Mouse (Mus musculus) lung, embryonic 14.5 days (tissue): Measurements from ENCODE around the gene Upk1b. TPM values are rescaled to one million over a fixed set of nuclear protein-coding genes. Genes with fewer than 3 reads are reported as not detected.
"Not testable (repeated sequence)": the region's sequence is repeated elsewhere in the genome, so short reads cannot be mapped to it uniquely, and the experiment has no call there.

ENCODE experiments used
- ATAC-seq: fragments of 200-750 bp; cut with Nextera tagmentation; 2 replicates; pipeline ENCODE4 v1.8.0; 2017; ENCODE audit warnings: mild to moderate bottlenecking, moderate TSS enrichment, moderate library complexity; ENCODE audit not compliant: insufficient read depth
- DNase-seq: peaks from one replicate; pipeline ENCODE4 v3.0.0-alpha.2; 2015
- H3K27ac ChIP-seq: fragments of 300-500 bp; sonication (generic); 2 replicates; pipeline ENCODE4 v1.5.1; 2014; ENCODE audit warnings: low read depth, mild to moderate bottlenecking, moderate library complexity
- H3K27me3 ChIP-seq: fragments of 300-500 bp; sonication (generic); 2 replicates; pipeline ENCODE4 v1.6.1; 2014; ENCODE audit warnings: low read length, control low read depth; ENCODE audit not compliant: insufficient read depth
- H3K36me3 ChIP-seq: fragments of 300-500 bp; sonication (generic); 2 replicates; pipeline ENCODE4 v1.6.1; 2014; ENCODE audit warnings: control low read depth; ENCODE audit not compliant: insufficient read depth
- H3K4me1 ChIP-seq: fragments of 300-500 bp; sonication (generic); 2 replicates; pipeline ENCODE4 v1.6.1; 2014; ENCODE audit warnings: antibody characterized with exemption, control low read depth; ENCODE audit not compliant: insufficient read depth
- H3K4me2 ChIP-seq: fragments of 300-500 bp; sonication (generic); 2 replicates; pipeline ENCODE4 v1.6.1; 2014; ENCODE audit warnings: mild to moderate bottlenecking
- H3K4me3 ChIP-seq: fragments of 300-500 bp; sonication (generic); 2 replicates; pipeline ENCODE4 v1.5.1; 2014; ENCODE audit warnings: low read depth, low read length
- H3K9ac ChIP-seq: fragments of 300-500 bp; sonication (generic); 2 replicates; pipeline ENCODE4 v1.6.1; 2014
- H3K9me3 ChIP-seq: fragments of 300-500 bp; sonication (generic); 2 replicates; pipeline ENCODE4 v1.6.1; 2016; ENCODE audit warnings: low read depth, low read length, control low read depth
- CTCF ChIP-seq: IDR thresholded peaks from 2 replicates; pipeline ENCODE4 v1.5.1; 2016; ENCODE audit warnings: antibody characterized with exemption, low read depth
- WGBS: fragments of 180-500 bp; shearing (Covaris S2); extraction: QIAGEN DNeasy Blood & Tissue Kit; methylation state at CpG from one replicate; pipeline ENCODE4 v1.1.7; 2014; 5-methylcytosine and 5-hydroxymethylcytosine counted together
- polyA plus RNA-seq: library from polyadenylated mRNA; unstranded; fragments of >200 nt; fragmentation: Nextera tagmentation; extraction: Ambion mirVana; gene quantifications from 2 replicates; pipeline ENCODE4 v1.2.1, GENCODE M21; 2014

The Upk1b gene
- polyA plus RNA-seq = 15.4 and 16.8 TPM in 2 replicates

GRCm38 (mm10) chr16:38800091-38800490, at the start of gene Upk1b:
Gene Upk1b, minus strand, starts transcription at chr16:38800328.
- H3K4me2 ChIP-seq = peak within 1 kb of the TSS; percentile 43
- H3K27ac ChIP-seq = no peak within 1 kb of the TSS
- H3K4me3 ChIP-seq = no peak within 1 kb of the TSS
- TF ChIP-seq CTCF = no peak
- H3K9ac ChIP-seq = peak within 1 kb of the TSS; percentile 37; the same call in 1 of the 2 replicates
- ATAC-seq (peak; percentile 82), DNase-seq (peak; percentile 47)
- H3K36me3 ChIP-seq = no peaks in the 10 kb centered on the region
- H3K9me3 ChIP-seq = no peaks in the 10 kb centered on the region
- WGBS = 13% methylated on average over 10 of the region's 10 CpGs
- peaks cover 4% of the 10 kb centered on the region for H3K4me1 ChIP-seq
- no peaks in the 10 kb centered on the region for H3K27me3 ChIP-seq

GRCm38 (mm10) chr16:38828649-38829048, 28.5 kb upstream of the Upk1b start, which contains the start of gene 4930435E12Rik:
Gene 4930435E12Rik, minus strand, starts transcription at chr16:38828749.
- ATAC-seq = no peak
- 78% methylated on average over 3 of the region's 3 CpGs for WGBS

GRCm38 (mm10) chr16:38812521-38812920, 12.4 kb upstream of the Upk1b start:
- peak; percentile 85 for TF ChIP-seq CTCF
- H3K27ac ChIP-seq = no peak overlapping the region
- ATAC-seq (no peak), DNase-seq (peak; percentile 95)
- no peaks in the 10 kb centered on the region for H3K27me3 ChIP-seq
- H3K4me2 ChIP-seq = no peak overlapping the region
- no peak overlapping the region for H3K4me3 ChIP-seq
- H3K4me1 ChIP-seq = 0 out of 2 replicates have a peak, but pooled peaks cover 3% of the 10 kb centered on the region
- 31% methylated on average over 8 of the region's 8 CpGs for WGBS
- no peaks in the 10 kb centered on the region for H3K9me3 ChIP-seq
- no peaks in the 10 kb centered on the region for H3K36me3 ChIP-seq
- H3K9ac ChIP-seq = no peak overlapping the region

More at GRCm38 (mm10) chr16:38828649-38829048, 28.5 kb upstream of the Upk1b start, which contains the start of gene 4930435E12Rik:
- Histone ChIP-seq H3K9me3 (no peaks in the 10 kb centered on the region), H3K4me1 (no peaks in the 10 kb centered on the region), H3K27me3 (no peaks in the 10 kb centered on the region), H3K36me3 (no peaks in the 10 kb centered on the region), H3K4me3 (no peak within 1 kb of the TSS), H3K27ac (no peak within 1 kb of the TSS), H3K9ac (no peak within 1 kb of the TSS), H3K4me2 (no peak within 1 kb of the TSS)
- no peak for DNase-seq
- no peak for TF ChIP-seq CTCF

GRCm38 (mm10) chr16:38810196-38810595, 10.1 kb upstream of the Upk1b start:
- no peaks in the 10 kb centered on the region for H3K9me3 ChIP-seq
- no peaks in the 10 kb centered on the region for H3K4me1 ChIP-seq
- no peaks in the 10 kb centered on the region for H3K27me3 ChIP-seq
- no peaks in the 10 kb centered on the region for H3K36me3 ChIP-seq
- ATAC-seq (peak; percentile 26; the same call in 1 of the 2 replicates), DNase-seq (peak; percentile 15)
- WGBS = 48% methylated on average over 5 of the region's 5 CpGs
- no peak overlapping the region for H3K4me2 ChIP-seq
- no peak overlapping the region for H3K4me3 ChIP-seq
- H3K27ac ChIP-seq = no peak overlapping the region
- no peak for TF ChIP-seq CTCF
- no peak overlapping the region for H3K9ac ChIP-seq

- not testable (repeated sequence) for DNase-seq, H3K27me3 ChIP-seq, H3K4me3 ChIP-seq, ATAC-seq, H3K27ac ChIP-seq, H3K9me3 ChIP-seq, H3K4me2 ChIP-seq, H3K36me3 ChIP-seq, H3K4me1 ChIP-seq, H3K9ac ChIP-seq
- 88% methylated on average over 5 of the region's 5 CpGs for WGBS
Observed at GRCm38 (mm10) chr16:38807796-38808195, 7.7 kb upstream of the Upk1b start.

- H3K36me3 ChIP-seq = no peaks in the 10 kb centered on the region
- peak; percentile 58 for DNase-seq
- 27% methylated on average over 3 of the region's 3 CpGs for WGBS
Observed at GRCm38 (mm10) chr16:38798957-38799450, 1.1 kb downstream of the Upk1b start.

GRCm38 (mm10) chr16:38793120-38793519, 7.0 kb downstream of the Upk1b start:
- Histone ChIP-seq H3K4me2 (0 out of 2 replicates have a peak overlapping the region, but pooled peaks have one; percentile 10), H3K4me1 (0 out of 2 replicates have a peak, but pooled peaks cover 4% of the 10 kb centered on the region), H3K36me3 (no peaks in the 10 kb centered on the region), H3K9me3 (no peaks in the 10 kb centered on the region), H3K27me3 (no peaks in the 10 kb centered on the region), H3K4me3 (no peak overlapping the region), H3K27ac (no peak overlapping the region), H3K9ac (no peak overlapping the region)
- DNase-seq = no peak
- 43% methylated on average over 6 of the region's 6 CpGs for WGBS
- TF ChIP-seq CTCF = no peak
- ATAC-seq = peak; percentile 83

More at GRCm38 (mm10) chr16:38798957-38799450, 1.1 kb downstream of the Upk1b start:
- Histone ChIP-seq H3K27ac (0 out of 2 replicates have a peak overlapping the region, but pooled peaks have one; percentile 2), H3K9ac (no peak overlapping the region), H3K4me3 (no peak overlapping the region), H3K4me1 (peaks cover 4% of the 10 kb centered on the region), H3K4me2 (0 out of 2 replicates have a peak overlapping the region, but pooled peaks have one; percentile 10), H3K9me3 (no peaks in the 10 kb centered on the region), H3K27me3 (no peaks in the 10 kb centered on the region)
- TF ChIP-seq CTCF = no peak
- ATAC-seq = peak; percentile 62; the same call in 1 of the 2 replicates
